Mouse (Mus musculus) CH12.LX (cell line): ENCODE results near the gene Hdac4. TPM values are rescaled to one million over a fixed set of nuclear protein-coding genes. Genes with fewer than 3 reads are reported as not detected.

Experiments
- DNase-seq: peaks from one replicate; pipeline ENCODE4 v3.0.0-alpha.2; 2013; ENCODE audit errors: extremely low read depth
- H3K27ac ChIP-seq: 2 replicates; pipeline ENCODE4 v1.5.1; 2012; ENCODE audit warnings: low read depth, mild to moderate bottlenecking, control low read depth, moderate library complexity; ENCODE audit not compliant: insufficient read depth
- H3K27me3 ChIP-seq: replicated peaks from 2 replicates; pipeline ENCODE3; 2012; ENCODE audit warnings: inconsistent platforms
- H3K36me3 ChIP-seq, 2 experiments: replicated peaks in 1 of 2; 2 replicates each; pipeline versions ENCODE3 to v1.6.1; 2012; ENCODE audit warnings: inconsistent platforms in 1 of 2, low read length in 1 of 2, mild to moderate bottlenecking in 1 of 2, mixed read lengths in 1 of 2, moderate library complexity in 1 of 2; ENCODE audit not compliant: control insufficient read depth in 1 of 2, insufficient read depth in 1 of 2
- H3K4me1 ChIP-seq, 2 experiments: 2 replicates each; pipeline ENCODE4 v1.6.1; 2012; ENCODE audit warnings: inconsistent platforms in 1 of 2, moderate library complexity in 1 of 2; ENCODE audit not compliant: insufficient read depth in 2 of 2, control insufficient read depth in 1 of 2
- H3K4me2 ChIP-seq: 2 replicates; pipeline ENCODE4 v1.6.1; 2012; ENCODE audit warnings: low read depth, mild to moderate bottlenecking, control low read depth; ENCODE audit not compliant: poor library complexity, insufficient read depth, severe bottlenecking
- H3K4me3 ChIP-seq, 3 experiments: fragments of 150-350 bp in 1 of 3; sonication (generic) in 1 of 3; replicated peaks in 1 of 3; 2 replicates each; pipeline versions ENCODE3 to v1.5.1; 2011 to 2012; ENCODE audit warnings: low read depth in 2 of 3, low read length in 2 of 3, mild to moderate bottlenecking in 2 of 3, moderate library complexity in 2 of 3, control low read depth in 1 of 3, improper control_type of control experiment in 1 of 3, inconsistent platforms in 1 of 3, mixed read lengths in 1 of 3; ENCODE audit not compliant: poor library complexity in 1 of 3
- H3K79me2 ChIP-seq: replicated peaks from 2 replicates; pipeline ENCODE4 v1.6.1; 2012; ENCODE audit warnings: mild to moderate bottlenecking, moderate library complexity; ENCODE audit not compliant: control insufficient read depth, poor library complexity, insufficient read depth, severe bottlenecking; ENCODE audit errors: extremely low read depth
- H3K9ac ChIP-seq: 2 replicates; pipeline ENCODE4 v1.6.1; 2012; ENCODE audit warnings: low read depth, mild to moderate bottlenecking, control low read depth, moderate library complexity; ENCODE audit not compliant: insufficient read depth
- H3K9me3 ChIP-seq: replicated peaks from 2 replicates; pipeline ENCODE3; 2012; ENCODE audit warnings: low read length, inconsistent platforms, mixed read lengths
- CHD2 ChIP-seq: IDR thresholded peaks from 2 replicates; pipeline ENCODE4 v1.6.1; 2011; ENCODE audit warnings: low read length, improper control_type of control experiment
- CTCF ChIP-seq, 2 experiments: IDR thresholded peaks in 1 of 2; conservative IDR thresholded peaks in 1 of 2; 2 replicates each; pipeline ENCODE4 v1.5.1; 2011 to 2012; ENCODE audit warnings: low read depth in 2 of 2, low read length in 2 of 2, improper control_type of control experiment in 1 of 2, inconsistent platforms in 1 of 2, mild to moderate bottlenecking in 1 of 2, moderate library complexity in 1 of 2
- E2F4 ChIP-seq: IDR thresholded peaks from 2 replicates; pipeline ENCODE4 v1.6.1; 2011; ENCODE audit warnings: low read depth, low read length, improper control_type of control experiment; ENCODE audit not compliant: insufficient replicate concordance
- ELF1 ChIP-seq: IDR thresholded peaks from 2 replicates; pipeline ENCODE4 v1.6.1; 2014; ENCODE audit warnings: low read depth, mild to moderate bottlenecking, inconsistent platforms, low read length, improper control_type of control experiment
- EP300 ChIP-seq: IDR thresholded peaks from 2 replicates; pipeline ENCODE4 v1.6.1; 2011; ENCODE audit warnings: low read length, improper control_type of control experiment
- ETS1 ChIP-seq: conservative IDR thresholded peaks from 2 replicates; pipeline ENCODE4 v1.6.1; 2012; ENCODE audit warnings: low read depth, mild to moderate bottlenecking, inconsistent platforms, low read length, improper control_type of control experiment, moderate library complexity
- JUND ChIP-seq: conservative IDR thresholded peaks from 2 replicates; pipeline ENCODE4 v1.6.1; 2011; ENCODE audit warnings: low read depth, low read length, improper control_type of control experiment
- KAT2A ChIP-seq: IDR thresholded peaks from 2 replicates; pipeline ENCODE4 v1.6.1; 2012; ENCODE audit warnings: low read length, improper control_type of control experiment, inconsistent platforms; ENCODE audit not compliant: insufficient replicate concordance
- MAX ChIP-seq: IDR thresholded peaks from 2 replicates; pipeline ENCODE4 v1.6.1; 2011; ENCODE audit warnings: low read length, improper control_type of control experiment
- MEF2A ChIP-seq: IDR thresholded peaks from 2 replicates; pipeline ENCODE4 v1.6.1; 2014; ENCODE audit warnings: low read depth, mild to moderate bottlenecking, inconsistent platforms, low read length, improper control_type of control experiment, borderline replicate concordance
- MXI1 ChIP-seq: IDR thresholded peaks from 2 replicates; pipeline ENCODE4 v1.6.1; 2011; ENCODE audit warnings: mild to moderate bottlenecking, low read depth, low read length, improper control_type of control experiment
- MYC ChIP-seq: IDR thresholded peaks from 2 replicates; pipeline ENCODE4 v1.6.1; 2011; ENCODE audit warnings: low read depth, mild to moderate bottlenecking, improper control_type of control experiment, low read length
- NELFE ChIP-seq: IDR thresholded peaks from 2 replicates; pipeline ENCODE4 v1.6.1; 2011; ENCODE audit warnings: low read depth, low read length, improper control_type of control experiment
- POLR2A ChIP-seq: IDR thresholded peaks from 2 replicates; pipeline ENCODE4 v1.6.1; 2011; ENCODE audit warnings: low read depth, mild to moderate bottlenecking, improper control_type of control experiment, low read length
- POLR2AphosphoS2 ChIP-seq: IDR thresholded peaks from 2 replicates; pipeline ENCODE4 v1.6.1; 2011; ENCODE audit warnings: low read depth, low read length, improper control_type of control experiment
- SMC3 ChIP-seq: IDR thresholded peaks from 2 replicates; pipeline ENCODE4 v1.6.1; 2011; ENCODE audit warnings: low read depth, low read length, improper control_type of control experiment
- TCF12 ChIP-seq: IDR thresholded peaks from 2 replicates; pipeline ENCODE4 v1.6.1; 2014; ENCODE audit warnings: low read depth, mild to moderate bottlenecking, inconsistent platforms, low read length, improper control_type of control experiment
- ZC3H11A ChIP-seq: IDR thresholded peaks from 2 replicates; pipeline ENCODE4 v1.6.1; 2012; ENCODE audit warnings: low read depth, mild to moderate bottlenecking, inconsistent platforms, low read length, improper control_type of control experiment
- ZNF384 ChIP-seq: IDR thresholded peaks from 2 replicates; pipeline ENCODE4 v1.6.1; 2012; ENCODE audit warnings: low read depth, low read length, improper control_type of control experiment, inconsistent platforms
- dilution Hi-C: fragments of 300-500 bp; cut with MboI; formaldehyde crosslinking; loops from 2 replicates; pipeline ENCODE4 v1.14.3; 2020; ENCODE audit warnings: low sequenced_read_pairs; ENCODE audit not compliant: extremely low pct_unique_long_range_greater_than_20kb, extremely low pct_ligation_motif_present
- in situ Hi-C: fragments of 300-500 bp; cut with MboI; formaldehyde crosslinking; loops from 3 replicates; pipeline ENCODE4 v1.14.3; 2019; ENCODE audit warnings: low sequenced_read_pairs, low pct_ligation_motif_present, low pct_unique_long_range_greater_than_20kb, mixed read lengths
- polyA plus RNA-seq: library from polyadenylated mRNA; unstranded; fragments of >175 nt; gene quantifications from 2 replicates; pipeline ENCODE4 v1.2.1, GENCODE M21; 2012; ENCODE audit warnings: low read depth; ENCODE audit not compliant: insufficient read length
- total RNA-seq, 2 experiments: library from RNA; depleted of rRNA; stranded (reverse); fragments of 300-350 nt in 1 of 2; fragments of >200 nt in 1 of 2; gene quantifications; 2 replicates each; pipeline ENCODE4 v1.2.3; 2012 to 2014

The Hdac4 gene
- total and polyA plus RNA-seq, 3 experiments, result 2.4 to 6.3 (median 4.3) TPM

- dilution Hi-C loops, result no loop called here
- Histone ChIP-seq H3K4me2 (no peak overlapping the region), H3K27me3 (no peaks in the 10 kb centered on the region), H3K79me2 (no peaks in the 10 kb centered on the region)
- TF ChIP-seq ELF1, result no peak
- no peak for TF ChIP-seq ZC3H11A
- no peak for TF ChIP-seq MEF2A
- no peak for TF ChIP-seq SMC3
- no peak for TF ChIP-seq KAT2A
- TF ChIP-seq JUND, result no peak
- TF ChIP-seq, all 38 proteins: peak for 0
- H3K4me1 ChIP-seq, result peaks cover 3 to 21% of the 10 kb centered on the region in 2 experiments; a peak in 3 of 4 replicates
- peaks cover 0 to 5% of the 10 kb centered on the region in 2 experiments for H3K36me3 ChIP-seq
- no peak overlapping the region for H3K27ac ChIP-seq
- in situ Hi-C loops, result no loop called here
- no peak for DNase-seq
- H3K4me3 ChIP-seq, result no peak overlapping the region
- no peaks in the 10 kb centered on the region for H3K9me3 ChIP-seq
- no peak overlapping the region for H3K9ac ChIP-seq
These were observed 90.8 kb downstream of the Hdac4 start for GRCm38 (mm10) chr1:92104718-92105117.

DNA sequence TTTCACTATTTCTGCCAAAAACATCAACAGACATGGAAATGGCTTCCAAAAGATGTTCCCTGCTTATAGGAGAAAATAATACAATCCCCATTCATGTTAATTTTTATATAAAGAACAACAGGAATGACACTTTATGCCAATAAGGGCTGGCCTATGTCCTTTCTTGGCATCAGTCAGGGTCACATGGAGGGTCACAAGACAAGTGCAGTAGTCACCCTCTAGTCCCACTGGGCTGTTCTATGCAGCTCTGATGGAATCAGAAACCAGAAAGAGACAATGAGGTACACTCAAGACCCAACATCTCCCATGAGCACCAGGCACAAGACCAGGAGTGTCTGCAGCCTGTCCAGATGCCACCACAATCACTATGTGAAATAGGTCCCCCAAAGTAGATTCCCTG, 91.5 kb downstream of the Hdac4 start:
- dilution Hi-C loops (no loop called here), in situ Hi-C loops (no loop called here)
- no peaks in the 10 kb centered on the region for H3K79me2 ChIP-seq
- H3K4me2 ChIP-seq, result no peak overlapping the region
- peaks cover 7 to 28% of the 10 kb centered on the region in 2 experiments for H3K4me1 ChIP-seq
- peaks cover 0 to 3% of the 10 kb centered on the region in 2 experiments for H3K36me3 ChIP-seq
- no peak overlapping the region for H3K4me3 ChIP-seq
- no peaks in the 10 kb centered on the region for H3K27me3 ChIP-seq
- H3K9ac ChIP-seq, result no peak overlapping the region
- no peak for DNase-seq
- TF ChIP-seq NELFE (no peak), MAX (no peak), ZNF384 (no peak)
- no peaks in the 10 kb centered on the region for H3K9me3 ChIP-seq
- no peak overlapping the region for H3K27ac ChIP-seq

GRCm38 (mm10) chr1:92103377-92103776, 92.1 kb downstream of the Hdac4 start:
- H3K9ac ChIP-seq, result no peak overlapping the region
- no peak overlapping the region for H3K4me2 ChIP-seq
- H3K27ac ChIP-seq, result no peak overlapping the region
- H3K27me3 ChIP-seq, result no peaks in the 10 kb centered on the region
- no peaks in the 10 kb centered on the region for H3K9me3 ChIP-seq
- dilution Hi-C loops (no loop called here), in situ Hi-C loops (no loop called here)
- H3K4me3 ChIP-seq, result no peak overlapping the region
- peaks cover 7 to 29% of the 10 kb centered on the region in 2 experiments for H3K4me1 ChIP-seq
- DNase-seq, result no peak
- TF ChIP-seq ZNF384, result no peak
- no peak for TF ChIP-seq TCF12
- no peak for TF ChIP-seq MXI1
- TF ChIP-seq NELFE, result no peak
- no peak for TF ChIP-seq E2F4
- no peak for TF ChIP-seq ETS1
- no peak for TF ChIP-seq EP300
- TF ChIP-seq ZC3H11A, result no peak
- no peak for TF ChIP-seq MYC
- no peak for TF ChIP-seq CHD2
- no peak for TF ChIP-seq ELF1
- TF ChIP-seq SMC3, result no peak
- TF ChIP-seq CTCF (conservative IDR thresholded peaks at IDR 0.05 in 1 of 2, IDR thresholded peaks at IDR 0.05 in 1 of 2; ENCODE audit: low read depth in 2 of 2, low read length in 2 of 2), result no peak
- TF ChIP-seq POLR2A, result no peak
- no peak for TF ChIP-seq POLR2AphosphoS2
- no peaks in the 10 kb centered on the region; the same call in 1 of the 2 replicates for H3K79me2 ChIP-seq
- peaks cover 0 to 5% of the 10 kb centered on the region in 2 experiments for H3K36me3 ChIP-seq
